Mouse (Mus musculus): ENCODE data around the gene Atp6v0e.

DNA sequence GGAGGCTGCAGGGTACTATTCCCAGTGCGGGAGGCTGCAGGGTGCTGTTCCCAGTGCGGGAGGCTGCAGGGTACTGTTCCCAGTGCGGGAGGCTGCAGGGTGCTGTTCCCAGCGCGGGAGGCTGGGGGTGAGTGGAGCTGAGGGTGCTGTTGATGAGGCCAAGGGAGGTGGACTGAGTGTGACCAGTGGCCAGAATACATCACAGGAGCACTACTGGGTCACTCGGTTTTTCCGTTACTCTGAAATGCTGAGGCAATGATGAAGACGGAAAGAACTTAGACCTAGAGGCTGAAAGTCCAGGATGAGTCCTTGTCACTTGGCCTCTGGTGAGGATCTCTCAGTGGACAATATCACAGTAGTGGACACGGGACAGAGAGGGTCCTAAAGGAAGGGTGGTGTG, 29.8 kb upstream of the Atp6v0e start:
- TF ChIP-seq POLR2A (IDR thresholded peaks at IDR 0.05; ENCODE audit: insufficient read depth, low read length) = no peak
- no peak for TF ChIP-seq EP300 (IDR thresholded peaks at IDR 0.05; ENCODE audit: insufficient read depth, low read depth, low read length)
- no peak for TF ChIP-seq CTCF (IDR thresholded peaks at IDR 0.05; ENCODE audit: low read depth, low read length)
